Mouse (Mus musculus) left cerebral cortex, adult 6 months (tissue): ENCODE data around the gene Kcnj16. TPM values are rescaled to one million over a fixed set of nuclear protein-coding genes. Genes with fewer than 3 reads are reported as not detected.

ENCODE experiments used
- long read RNA-seq, 2 experiments: library from polyadenylated mRNA; unstranded; transcript quantifications; one replicate each; pipeline ENCODE4 v2.0.0; 2019 to 2020
- polyA plus RNA-seq: library from polyadenylated mRNA; unstranded; fragments of <200 nt; fragmentation: Nextera tagmentation; gene quantifications from 2 replicates; pipeline ENCODE4 v1.2.3, GENCODE M21; 2021

Kcnj16 gene
- polyA plus RNA-seq = 6.8 and 11.4 TPM in 2 replicates
- long read RNA-seq, experiment 1, transcript Kcnj16-201 (2 exons, 3,671 nt) = major isoform, 51 of 54 reads
- long read RNA-seq, experiment 1, partial matches to known transcripts = 0 of 54 reads
- long read RNA-seq, experiment 1, other reads (novel, unspliced or antisense) = 3 of 54 reads
- long read RNA-seq, experiment 2, transcript Kcnj16-201 (2 exons, 3,671 nt) = major isoform, 10 of 16 reads
- long read RNA-seq, experiment 2, partial matches to known transcripts = 0 of 16 reads
- long read RNA-seq, experiment 2, other reads (novel, unspliced or antisense) = 6 of 16 reads

DNA sequence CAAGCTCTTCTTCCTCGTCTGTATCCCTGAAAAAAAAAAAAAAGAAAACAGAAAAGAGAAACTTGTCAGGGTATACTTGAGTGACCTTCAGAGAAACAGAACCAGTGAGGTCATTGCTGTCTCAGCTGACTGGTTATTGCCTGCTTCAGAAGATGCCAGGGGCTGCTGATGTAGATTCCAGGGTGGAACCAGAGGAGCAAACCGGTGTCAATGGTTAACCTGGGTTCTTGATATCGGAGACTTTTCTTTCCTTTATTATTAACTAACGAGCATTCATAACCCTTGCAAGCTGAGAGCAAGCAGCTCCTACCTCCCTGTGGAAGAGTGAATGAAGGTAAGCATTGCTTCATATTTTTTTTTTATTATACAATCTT is at the start of gene Kcnj16:
TSS of gene Kcnj16 (plus strand) at position 272 of the 374 bp plus-strand sequence.

GRCm38 (mm10) chr11:111065635-111066298 is 97.9 kb downstream of the Kcnj16 start, which contains the start of gene Kcnj2:
Kcnj2 (plus strand) TSS chr11:111066164.

Other genes starting within 250 kb of the Kcnj16 start
- gene Kcnj2, start 98.1 kb downstream of the Kcnj16 start, polyA plus RNA-seq = 0.60 and 0.61 TPM in 2 replicates